Mouse (Mus musculus): ENCODE measurements around the gene Prpf3. TPM values are rescaled to one million over a fixed set of nuclear protein-coding genes. Genes with fewer than 3 reads are reported as not detected.
A peak's percentile ranks its signal among the peaks of the same experiment; 100 is the strongest.
"Not testable (repeated sequence)": the region's sequence is repeated elsewhere in the genome, so short reads cannot be mapped to it uniquely, and the experiment has no call there.

Gene Prpf3
- polyA plus RNA-seq, 1 experiment = 22.9 TPM

GRCm38 (mm10) chr3:95839250-95839649 lies 16.4 kb downstream of the Prpf3 start:
- no peak for DNase-seq (ENCODE audit: low read depth, low spot score)
- WGBS = 96% methylated on average over 2 of the region's 2 CpGs

DNA sequence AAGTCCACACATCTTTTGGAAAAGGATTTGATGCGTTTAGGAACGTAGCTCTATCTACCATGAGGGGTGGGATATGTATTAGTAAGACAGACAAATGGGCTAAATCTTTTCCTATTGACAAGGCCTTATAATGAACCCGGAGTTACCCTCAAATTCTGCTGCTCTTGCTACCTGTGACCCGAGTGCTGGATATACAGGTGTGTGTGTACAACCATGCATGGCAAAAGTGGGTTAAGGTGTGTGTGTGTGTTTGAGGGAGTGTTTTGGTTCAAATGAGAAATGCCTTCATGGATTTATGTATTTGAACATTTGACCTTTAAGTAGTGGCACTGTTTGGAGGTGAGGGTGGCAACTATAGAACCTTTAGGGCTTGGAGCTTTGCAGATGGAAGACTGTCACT lies 26.6 kb downstream of the Prpf3 start:
- DNase-seq (ENCODE audit: low read depth, low spot score) = no peak
- WGBS = 98% methylated on average over 4 of the region's 4 CpGs

DNA sequence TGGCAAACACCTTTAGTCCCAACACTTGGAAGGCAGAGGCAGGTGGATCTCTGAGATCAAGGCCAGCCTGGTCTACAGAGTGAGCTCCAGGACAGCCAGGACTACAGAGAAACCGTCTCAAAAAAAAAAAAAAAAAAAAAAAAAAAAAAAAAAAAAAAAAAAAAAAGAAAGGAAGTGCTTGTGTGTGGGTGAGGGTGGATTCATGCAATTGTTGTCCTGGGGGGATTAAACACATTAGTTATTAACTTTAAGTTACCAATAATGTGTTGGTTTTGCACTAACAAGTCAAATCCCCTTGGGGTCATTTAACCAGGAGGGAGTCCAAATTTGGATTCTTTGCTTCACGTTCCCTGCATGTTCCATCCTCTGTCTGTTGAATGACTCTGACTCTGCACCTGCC lies 29.4 kb downstream of the Prpf3 start:
- DNase-seq (ENCODE audit: low read depth, low spot score) = no peak
- WGBS = 46% methylated on average over 2 of the region's 2 CpGs

GRCm38 (mm10) chr3:95820046-95821010 lies 35.4 kb downstream of the Prpf3 start:
- DNase-seq (ENCODE audit: low read depth, low spot score) = no peak
- WGBS = 22% methylated on average over 10 of the region's 10 CpGs

DNA sequence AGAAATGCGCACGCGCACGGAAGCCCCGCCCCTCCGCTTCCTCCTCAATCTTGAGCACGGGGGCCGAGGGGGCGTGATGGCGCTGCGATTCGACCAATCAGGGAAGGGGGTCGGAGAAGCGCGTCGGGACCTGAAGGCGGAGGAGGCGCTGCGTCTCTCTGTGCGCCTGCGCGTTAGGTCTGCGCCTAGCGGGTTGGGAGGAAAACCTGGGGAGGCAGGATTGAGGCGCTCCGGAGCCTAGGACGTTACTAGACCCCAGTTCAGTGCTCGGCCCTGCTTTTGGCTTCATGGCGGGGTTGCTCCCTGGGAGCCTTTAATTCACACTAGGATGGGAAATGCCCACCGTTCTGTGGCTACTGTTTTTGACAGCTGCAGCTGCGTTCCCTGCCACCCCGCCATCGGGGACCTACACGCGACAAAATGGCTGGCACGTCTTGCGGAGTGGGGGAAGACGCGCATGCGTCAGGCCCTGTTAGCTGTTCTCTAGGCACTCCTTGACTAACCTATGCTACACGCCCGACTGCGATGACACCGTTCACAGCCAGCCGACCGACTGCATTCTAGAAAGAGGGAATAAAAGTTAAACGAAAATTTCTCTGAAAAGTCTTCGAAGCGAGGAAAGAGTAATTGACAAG lies 36.2 kb downstream of the Prpf3 start:
- peak; percentile 98 for DNase-seq (ENCODE audit: low read depth, low spot score)
- WGBS = under 1% methylated on average over 49 of the region's 49 CpGs

- DNase-seq (ENCODE audit: low read depth, low spot score) = peak; percentile 42
Observed at GRCm38 (mm10) chr3:95818571-95819288, 37.0 kb downstream of the Prpf3 start, which contains the start of gene Rprd2. Rprd2 (minus strand) TSS chr3:95818863.

GRCm38 (mm10) chr3:95818026-95818511 lies 37.6 kb downstream of the Prpf3 start:
- WGBS = under 1% methylated on average over 21 of the region's 21 CpGs

More at GRCm38 (mm10) chr3:95818571-95819288, 37.0 kb downstream of the Prpf3 start, which contains the start of gene Rprd2:
- under 1% methylated on average over 60 of the region's 60 CpGs for WGBS

DNA sequence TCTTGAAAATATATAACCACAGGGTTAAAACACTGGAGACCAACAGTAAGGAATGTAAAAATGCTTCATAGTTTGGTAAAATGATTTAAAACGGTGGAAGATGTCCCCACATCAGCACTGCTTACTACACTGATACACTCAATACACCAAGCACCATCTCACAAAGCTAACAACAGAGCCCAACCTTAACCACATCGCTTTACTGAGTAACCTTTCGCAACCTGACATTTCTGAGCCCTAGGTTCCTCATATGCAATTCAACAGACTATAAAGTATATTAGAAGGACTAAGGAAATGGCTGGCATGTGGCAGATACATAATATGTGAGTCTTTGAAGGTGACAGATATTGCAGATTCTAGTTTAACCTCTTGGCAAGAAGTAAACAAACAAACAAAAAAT lies 39.0 kb downstream of the Prpf3 start:
- 46% methylated on average over 3 of the region's 3 CpGs for WGBS
- DNase-seq (ENCODE audit: low read depth, low spot score) = no peak

More at GRCm38 (mm10) chr3:95818026-95818511, 37.6 kb downstream of the Prpf3 start:
- peak; percentile 57 for DNase-seq (ENCODE audit: low read depth, low spot score)

- WGBS = 49% methylated on average over 2 of the region's 2 CpGs
- no peak for DNase-seq (ENCODE audit: low read depth, low spot score)
Observed at GRCm38 (mm10) chr3:95808384-95808783, 47.3 kb downstream of the Prpf3 start.

DNA sequence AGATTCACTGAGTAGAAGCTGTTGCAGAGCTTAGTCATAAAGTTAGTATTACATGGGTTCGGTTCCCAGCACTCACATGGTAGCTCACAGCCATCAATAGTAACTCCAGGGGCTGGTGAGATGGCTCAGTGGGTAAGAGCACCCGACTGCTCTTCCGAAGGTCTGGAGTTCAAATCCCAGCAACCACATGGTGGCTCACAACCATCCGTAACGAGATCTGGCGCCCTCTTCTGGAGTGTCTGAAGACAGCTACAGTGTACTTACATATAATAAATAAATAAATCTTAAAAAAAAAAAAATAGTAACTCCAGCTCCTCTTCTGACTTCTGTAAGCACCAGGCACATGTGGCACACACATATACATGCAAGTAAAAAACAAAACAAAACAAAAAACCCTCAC lies 48.1 kb downstream of the Prpf3 start:
- DNase-seq (ENCODE audit: low read depth, low spot score) = not testable (repeated sequence)
- WGBS = 82% methylated on average over 6 of the region's 6 CpGs

- 40% methylated on average over 1 of the region's 1 CpGs for WGBS
- no peak for DNase-seq (ENCODE audit: low read depth, low spot score)
Observed at GRCm38 (mm10) chr3:95806677-95807076, 49.0 kb downstream of the Prpf3 start.

DNA sequence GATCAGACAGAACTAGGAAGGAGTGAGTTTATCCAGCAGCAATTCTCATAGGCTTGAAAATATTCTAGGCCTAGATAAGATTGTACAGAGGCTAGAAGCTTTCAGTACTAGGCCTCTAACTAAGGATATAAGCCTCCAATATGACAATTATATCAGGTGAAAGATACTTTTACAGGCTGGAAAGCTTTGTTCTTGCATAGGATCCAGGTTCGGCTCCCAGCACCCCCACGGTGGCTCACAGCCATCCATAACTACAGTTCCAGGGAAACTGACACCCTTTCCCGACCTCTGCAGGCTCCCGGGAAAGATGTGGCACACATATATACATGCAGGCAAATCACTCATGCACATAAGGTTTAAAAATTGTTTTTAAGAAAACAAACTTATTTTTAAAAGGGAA lies 51.8 kb downstream of the Prpf3 start:
- DNase-seq (ENCODE audit: low read depth, low spot score) = no peak
- WGBS = 97% methylated on average over 4 of the region's 4 CpGs

DNA sequence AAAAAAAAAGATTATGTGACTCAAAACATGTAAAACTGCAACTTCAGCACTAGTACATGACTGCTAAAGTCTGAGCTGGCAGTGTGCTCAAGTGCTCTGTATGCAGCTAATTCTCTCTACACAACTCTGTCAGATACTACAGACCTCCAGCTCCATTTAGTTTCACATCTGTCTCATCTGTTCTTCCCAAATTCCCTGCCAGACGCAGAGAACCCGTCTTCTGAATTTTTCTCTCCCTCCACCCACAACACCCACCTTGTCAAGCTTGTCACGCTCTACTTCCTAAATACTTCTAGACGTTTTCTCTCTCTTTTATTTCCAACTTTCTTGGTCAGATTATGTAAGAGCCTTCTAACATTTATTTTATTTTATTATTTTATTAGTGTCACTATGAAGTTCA lies 56.9 kb downstream of the Prpf3 start:
- WGBS = 73% methylated on average over 4 of the region's 4 CpGs
- no peak for DNase-seq (ENCODE audit: low read depth, low spot score)

DNA sequence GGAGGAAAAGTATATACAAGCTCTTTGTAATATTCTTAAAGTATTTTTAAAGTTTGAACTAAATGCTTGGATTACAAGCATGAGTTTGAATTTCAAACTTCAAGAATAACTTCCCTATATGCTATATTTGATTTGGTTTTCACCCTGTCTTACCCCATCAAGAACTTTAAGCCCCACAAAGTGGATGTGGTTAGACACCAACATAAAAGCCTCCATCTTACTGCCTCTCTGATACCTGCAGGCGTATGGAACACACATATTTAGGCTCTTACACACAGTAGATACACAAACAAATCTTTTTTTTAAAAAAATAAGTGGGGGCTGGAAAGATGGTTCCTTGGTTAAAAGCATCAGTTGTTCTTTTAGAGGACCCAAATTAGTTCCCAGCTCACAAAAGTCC lies 61.4 kb downstream of the Prpf3 start:
- no peak for DNase-seq (ENCODE audit: low read depth, low spot score)
- 75% methylated on average over 1 of the region's 1 CpGs for WGBS

- WGBS = 83% methylated on average over 2 of the region's 2 CpGs
- no peak for DNase-seq (ENCODE audit: low read depth, low spot score)
Observed at GRCm38 (mm10) chr3:95793662-95794061, 62.0 kb downstream of the Prpf3 start.

GRCm38 (mm10) chr3:95785501-95785900 lies 70.2 kb downstream of the Prpf3 start:
- 86% methylated on average over 4 of the region's 4 CpGs for WGBS

More at GRCm38 (mm10) chr3:95785501-95785900, 70.2 kb downstream of the Prpf3 start:
- DNase-seq (ENCODE audit: low read depth, low spot score) = no peak
